Mouse (Mus musculus) megakaryocyte, embryonic 14.5 days (primary cell): ENCODE measurements around the gene Nup133.

Experiments used
- FLI1 ChIP-seq: IDR thresholded peaks from 2 replicates; pipeline ENCODE4 v1.6.1; 2012; ENCODE audit warnings: low read length, inconsistent platforms, mixed read lengths
- GATA1 ChIP-seq: IDR thresholded peaks from 3 replicates; pipeline ENCODE4 v1.6.1; 2012; ENCODE audit warnings: mixed read lengths, low read length, inconsistent platforms, borderline replicate concordance

- TF ChIP-seq GATA1: no peak
- no peak for TF ChIP-seq FLI1
Measured at GRCm38 (mm10) chr8:123883094-123883493, 66.0 kb downstream of the Nup133 start.
